Mouse (Mus musculus) heart, postnatal 0 days (tissue): ENCODE data around the gene Sbsn.

Experiments used
- CTCF ChIP-seq: IDR thresholded peaks from 2 replicates; pipeline ENCODE4 v1.5.1; 2016; ENCODE audit warnings: antibody characterized with exemption, control low read depth, low read depth
- EP300 ChIP-seq: IDR thresholded peaks from 2 replicates; pipeline ENCODE4 v1.6.1; 2016; ENCODE audit warnings: antibody characterized with exemption, low read depth

GRCm38 (mm10) chr7:30785154-30785553, 33.9 kb downstream of the Sbsn start:
- TF ChIP-seq CTCF (no peak), EP300 (no peak)
